11 mouse cellular contexts compared by ENCODE assay signal in the genomic region with DNA sequence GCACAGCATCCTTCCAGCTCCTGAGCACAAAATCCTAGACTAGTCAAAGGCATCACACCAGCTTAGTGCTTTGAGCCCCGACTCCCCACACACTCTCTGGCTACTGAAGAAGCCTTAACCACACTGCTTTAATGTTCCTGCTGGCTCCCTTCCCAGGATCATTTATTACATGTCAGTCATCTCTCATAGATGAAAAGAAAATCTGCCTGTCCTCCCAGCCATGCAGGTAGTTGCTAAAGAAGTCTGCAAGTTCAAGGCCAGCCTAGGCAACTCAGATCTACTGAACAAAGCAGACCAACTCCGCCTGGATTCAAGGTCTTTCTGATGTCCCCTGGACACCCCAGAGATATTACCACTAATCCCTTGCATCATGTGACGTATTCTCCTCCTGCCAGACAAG.
"Had no signal": no experiment of that assay in that cellular context is flagged by ENCODE, and none has a peak within 500 bp of the region (broad histone marks: within the 10 kb centered on the region; RNA-seq: fewer than 3 reads in every experiment).

No protein-coding gene starts in this region.

- DNase-seq: kidney, adult 9 months; kidney, postnatal 14 days; kidney, postnatal 4 days; left cerebral cortex, postnatal 4 days; liver, postnatal 0 days; lung, embryonic 14.5 days; midbrain, embryonic 14.5 days; thymus, adult 2 months; thymus, postnatal 14 days; thymus, postnatal 4 days had no signal

- ATAC-seq: liver, postnatal 0 days; lung, postnatal 0 days had no signal
